Mouse (Mus musculus) CH12.LX (cell line): Measurements from ENCODE around the gene Abraxas2. TPM values are rescaled to one million over a fixed set of nuclear protein-coding genes. Genes with fewer than 3 reads are reported as not detected.

Experiments used
- DNase-seq: peaks from one replicate; pipeline ENCODE4 v3.0.0-alpha.2; 2013; ENCODE audit errors: extremely low read depth
- H3K27ac ChIP-seq: 2 replicates; pipeline ENCODE4 v1.5.1; 2012; ENCODE audit warnings: low read depth, mild to moderate bottlenecking, control low read depth, moderate library complexity; ENCODE audit not compliant: insufficient read depth
- H3K27me3 ChIP-seq: replicated peaks from 2 replicates; pipeline ENCODE3; 2012; ENCODE audit warnings: inconsistent platforms
- H3K36me3 ChIP-seq, 2 experiments: replicated peaks in 1 of 2; 2 replicates each; pipeline versions ENCODE3 to v1.6.1; 2012; ENCODE audit warnings: inconsistent platforms in 1 of 2, low read length in 1 of 2, mild to moderate bottlenecking in 1 of 2, mixed read lengths in 1 of 2, moderate library complexity in 1 of 2; ENCODE audit not compliant: control insufficient read depth in 1 of 2, insufficient read depth in 1 of 2
- H3K4me1 ChIP-seq, 2 experiments: 2 replicates each; pipeline ENCODE4 v1.6.1; 2012; ENCODE audit warnings: inconsistent platforms in 1 of 2, moderate library complexity in 1 of 2; ENCODE audit not compliant: insufficient read depth in 2 of 2, control insufficient read depth in 1 of 2
- H3K4me2 ChIP-seq: 2 replicates; pipeline ENCODE4 v1.6.1; 2012; ENCODE audit warnings: low read depth, mild to moderate bottlenecking, control low read depth; ENCODE audit not compliant: poor library complexity, insufficient read depth, severe bottlenecking
- H3K4me3 ChIP-seq, 3 experiments: fragments of 150-350 bp in 1 of 3; sonication (generic) in 1 of 3; replicated peaks in 1 of 3; 2 replicates each; pipeline versions ENCODE3 to v1.5.1; 2011 to 2012; ENCODE audit warnings: low read depth in 2 of 3, low read length in 2 of 3, mild to moderate bottlenecking in 2 of 3, moderate library complexity in 2 of 3, control low read depth in 1 of 3, improper control_type of control experiment in 1 of 3, inconsistent platforms in 1 of 3, mixed read lengths in 1 of 3; ENCODE audit not compliant: poor library complexity in 1 of 3
- H3K79me2 ChIP-seq: replicated peaks from 2 replicates; pipeline ENCODE4 v1.6.1; 2012; ENCODE audit warnings: mild to moderate bottlenecking, moderate library complexity; ENCODE audit not compliant: control insufficient read depth, poor library complexity, insufficient read depth, severe bottlenecking; ENCODE audit errors: extremely low read depth
- H3K9ac ChIP-seq: 2 replicates; pipeline ENCODE4 v1.6.1; 2012; ENCODE audit warnings: low read depth, mild to moderate bottlenecking, control low read depth, moderate library complexity; ENCODE audit not compliant: insufficient read depth
- H3K9me3 ChIP-seq: replicated peaks from 2 replicates; pipeline ENCODE3; 2012; ENCODE audit warnings: low read length, inconsistent platforms, mixed read lengths
- CHD1 ChIP-seq: IDR thresholded peaks from 2 replicates; pipeline ENCODE4 v1.6.1; 2012; ENCODE audit warnings: low read depth, low read length, improper control_type of control experiment, inconsistent platforms
- CHD2 ChIP-seq: IDR thresholded peaks from 2 replicates; pipeline ENCODE4 v1.6.1; 2011; ENCODE audit warnings: low read length, improper control_type of control experiment
- CTCF ChIP-seq, 2 experiments: IDR thresholded peaks in 1 of 2; conservative IDR thresholded peaks in 1 of 2; 2 replicates each; pipeline ENCODE4 v1.5.1; 2011 to 2012; ENCODE audit warnings: low read depth in 2 of 2, low read length in 2 of 2, improper control_type of control experiment in 1 of 2, inconsistent platforms in 1 of 2, mild to moderate bottlenecking in 1 of 2, moderate library complexity in 1 of 2
- ETS1 ChIP-seq: conservative IDR thresholded peaks from 2 replicates; pipeline ENCODE4 v1.6.1; 2012; ENCODE audit warnings: low read depth, mild to moderate bottlenecking, inconsistent platforms, low read length, improper control_type of control experiment, moderate library complexity
- HCFC1 ChIP-seq: IDR thresholded peaks from 2 replicates; pipeline ENCODE4 v1.6.1; 2012; ENCODE audit warnings: low read depth, mild to moderate bottlenecking, inconsistent platforms, low read length, improper control_type of control experiment
- JUN ChIP-seq: IDR thresholded peaks from 2 replicates; pipeline ENCODE4 v1.6.1; 2011; ENCODE audit warnings: low read depth, mild to moderate bottlenecking, low read length, improper control_type of control experiment, moderate library complexity; ENCODE audit not compliant: insufficient read depth
- MYC ChIP-seq: IDR thresholded peaks from 2 replicates; pipeline ENCODE4 v1.6.1; 2011; ENCODE audit warnings: low read depth, mild to moderate bottlenecking, improper control_type of control experiment, low read length
- NELFE ChIP-seq: IDR thresholded peaks from 2 replicates; pipeline ENCODE4 v1.6.1; 2011; ENCODE audit warnings: low read depth, low read length, improper control_type of control experiment
- NRF1 ChIP-seq: IDR thresholded peaks from 2 replicates; pipeline ENCODE4 v1.6.1; 2014; ENCODE audit warnings: low read depth, mild to moderate bottlenecking, inconsistent platforms, low read length, improper control_type of control experiment, moderate library complexity
- PAX5 ChIP-seq: IDR thresholded peaks from 2 replicates; pipeline ENCODE4 v1.6.1; 2012; ENCODE audit warnings: low read length, inconsistent platforms, mixed read lengths
- POLR2AphosphoS2 ChIP-seq: IDR thresholded peaks from 2 replicates; pipeline ENCODE4 v1.6.1; 2011; ENCODE audit warnings: low read depth, low read length, improper control_type of control experiment
- RAD21 ChIP-seq: IDR thresholded peaks from 2 replicates; pipeline ENCODE4 v1.6.1; 2011; ENCODE audit warnings: low read depth, mild to moderate bottlenecking, low read length, improper control_type of control experiment, moderate library complexity
- TBP ChIP-seq: conservative IDR thresholded peaks from 2 replicates; pipeline ENCODE4 v1.6.1; 2011; ENCODE audit warnings: low read depth, low read length, improper control_type of control experiment
- TCF12 ChIP-seq: IDR thresholded peaks from 2 replicates; pipeline ENCODE4 v1.6.1; 2014; ENCODE audit warnings: low read depth, mild to moderate bottlenecking, inconsistent platforms, low read length, improper control_type of control experiment
- USF1 ChIP-seq: IDR thresholded peaks from 2 replicates; pipeline ENCODE4 v1.6.1; 2014; ENCODE audit warnings: low read depth, mild to moderate bottlenecking, inconsistent platforms, low read length, improper control_type of control experiment
- USF2 ChIP-seq: conservative IDR thresholded peaks from 2 replicates; pipeline ENCODE4 v1.6.1; 2011; ENCODE audit warnings: low read depth, low read length, improper control_type of control experiment
- ZC3H11A ChIP-seq: IDR thresholded peaks from 2 replicates; pipeline ENCODE4 v1.6.1; 2012; ENCODE audit warnings: low read depth, mild to moderate bottlenecking, inconsistent platforms, low read length, improper control_type of control experiment
- ZMIZ1 ChIP-seq: IDR thresholded peaks from 2 replicates; pipeline ENCODE4 v1.6.1; 2012; ENCODE audit warnings: low read depth, mild to moderate bottlenecking, inconsistent platforms, low read length, improper control_type of control experiment
- ZNF384 ChIP-seq: IDR thresholded peaks from 2 replicates; pipeline ENCODE4 v1.6.1; 2012; ENCODE audit warnings: low read depth, low read length, improper control_type of control experiment, inconsistent platforms
- dilution Hi-C: fragments of 300-500 bp; cut with MboI; formaldehyde crosslinking; loops from 2 replicates; pipeline ENCODE4 v1.14.3; 2020; ENCODE audit warnings: low sequenced_read_pairs; ENCODE audit not compliant: extremely low pct_unique_long_range_greater_than_20kb, extremely low pct_ligation_motif_present
- in situ Hi-C: fragments of 300-500 bp; cut with MboI; formaldehyde crosslinking; loops from 3 replicates; pipeline ENCODE4 v1.14.3; 2019; ENCODE audit warnings: low sequenced_read_pairs, low pct_ligation_motif_present, low pct_unique_long_range_greater_than_20kb, mixed read lengths
- polyA plus RNA-seq: library from polyadenylated mRNA; unstranded; fragments of >175 nt; gene quantifications from 2 replicates; pipeline ENCODE4 v1.2.1, GENCODE M21; 2012; ENCODE audit warnings: low read depth; ENCODE audit not compliant: insufficient read length
- total RNA-seq, 2 experiments: library from RNA; depleted of rRNA; stranded (reverse); fragments of 300-350 nt in 1 of 2; fragments of >200 nt in 1 of 2; gene quantifications; 2 replicates each; pipeline ENCODE4 v1.2.3; 2012 to 2014

Gene Abraxas2
- total and polyA plus RNA-seq, 3 experiments = 20.1 to 28.4 (median 21.3) TPM

GRCm38 (mm10) chr7:132856083-132856482 is 2.9 kb upstream of the Abraxas2 start:
- no peak overlapping the region for H3K4me2 ChIP-seq
- in situ Hi-C loops (no loop called here), dilution Hi-C loops (no loop called here)
- no peak for DNase-seq
- TF ChIP-seq CHD1 (no peak), PAX5 (no peak), USF1 (no peak), JUN (no peak), HCFC1 (no peak), USF2 (no peak), RAD21 (no peak), ETS1 (no peak)
- H3K27me3 ChIP-seq = no peaks in the 10 kb centered on the region
- H3K36me3 ChIP-seq = no peaks in the 10 kb centered on the region
- H3K4me1 ChIP-seq = peaks cover 0 to 26% of the 10 kb centered on the region in 2 experiments; a peak in 3 of 4 replicates
- H3K9ac ChIP-seq = no peak overlapping the region
- H3K27ac ChIP-seq = no peak overlapping the region
- H3K9me3 ChIP-seq = no peaks in the 10 kb centered on the region
- peaks cover 13% of the 10 kb centered on the region for H3K79me2 ChIP-seq
- H3K4me3 ChIP-seq = no peak overlapping the region

- in situ Hi-C loops (no loop called here), dilution Hi-C loops (no loop called here)
- Histone ChIP-seq H3K27ac (no peak overlapping the region), H3K9me3 (no peaks in the 10 kb centered on the region), H3K27me3 (no peaks in the 10 kb centered on the region), H3K4me3 (peak overlapping the region in 1 of 3 experiments; percentile 89), H3K9ac (peak overlapping the region; percentile 65; the same call in 1 of the 2 replicates), H3K4me2 (peak overlapping the region; percentile 89; the same call in 1 of the 2 replicates), H3K79me2 (peaks cover 27% of the 10 kb centered on the region), H3K36me3 (peaks cover 0 to 10% of the 10 kb centered on the region in 2 experiments), H3K4me1 (peaks cover 2 to 30% of the 10 kb centered on the region in 2 experiments)
- TF ChIP-seq POLR2AphosphoS2 (no peak), CHD2 (no peak), NELFE (no peak), ZC3H11A (no peak), USF1 (no peak), ZMIZ1 (no peak), TBP (peak; percentile 71; the same call in 1 of the 2 replicates), TCF12 (no peak), USF2 (no peak), ETS1 (no peak), ZNF384 (peak; percentile 68), CTCF (conservative IDR thresholded peaks at IDR 0.05 in 1 of 2, IDR thresholded peaks at IDR 0.05 in 1 of 2; ENCODE audit: low read depth in 2 of 2, low read length in 2 of 2) (peak in 1 of 2 experiments; percentile 29; a peak in 1 of 4 replicates), NRF1 (no peak), MYC (peak; percentile 20; the same call in 1 of the 2 replicates)
- DNase-seq = peak; percentile 51
These were observed 899 bp upstream of the Abraxas2 start for GRCm38 (mm10) chr7:132858043-132858608.
